ENCODE assay signal across 7 mouse cellular contexts in genomic region chr5:135369787-135370654, GRCm38 (mm10). TPM values are rescaled to one million over a fixed set of nuclear protein-coding genes. Genes with fewer than 3 reads are reported as not detected.
DNase-seq lines count a peak whose midpoint lies in the region; ATAC-seq lines count a peak whose summit lies in the region.

Gene Nsun5 (plus strand): TSS chr5:135369953.

- H3K4me2 ChIP-seq in intestine, embryonic 15.5 days (replicated peaks), result peak within 1 kb of the TSS; percentile 76

- no peaks in the 10 kb centered on the region for H3K9me3 ChIP-seq in intestine, embryonic 15.5 days
- H3K9me3 ChIP-seq in midbrain, embryonic 10.5 days (replicated peaks), result peaks cover 6% of the 10 kb centered on the region; the same call in 1 of the 2 replicates

- under 1% methylated on average over 64 of the region's 64 CpGs for WGBS in intestine, embryonic 15.5 days
- under 1% methylated on average over 64 of the region's 64 CpGs for WGBS in midbrain, embryonic 10.5 days

- H3K27ac ChIP-seq in intestine, embryonic 15.5 days, result peak within 1 kb of the TSS; percentile 77
- peak within 1 kb of the TSS; percentile 86 for H3K27ac ChIP-seq in midbrain, embryonic 10.5 days (replicated peaks)

- peak within 1 kb of the TSS; percentile 97 for H3K4me3 ChIP-seq in intestine, embryonic 15.5 days (replicated peaks)
- peak within 1 kb of the TSS; percentile 92 for H3K4me3 ChIP-seq in midbrain, embryonic 10.5 days

- no peaks in the 10 kb centered on the region for H3K27me3 ChIP-seq in intestine, embryonic 15.5 days (replicated peaks)
- H3K27me3 ChIP-seq in midbrain, embryonic 10.5 days (ENCODE audit: low read depth, poor library complexity, severe bottlenecking), result peaks cover 5% of the 10 kb centered on the region; the same call in 1 of the 2 replicates

- peaks cover 9% of the 10 kb centered on the region for H3K4me1 ChIP-seq in intestine, embryonic 15.5 days (replicated peaks)
- H3K4me1 ChIP-seq in midbrain, embryonic 10.5 days, result peaks cover 18% of the 10 kb centered on the region

- peaks cover 26% of the 10 kb centered on the region for H3K36me3 ChIP-seq in intestine, embryonic 15.5 days
- H3K36me3 ChIP-seq in midbrain, embryonic 10.5 days, result peaks cover 39% of the 10 kb centered on the region

- peak; percentile 88 for ATAC-seq in intestine, embryonic 15.5 days

- intact Hi-C loops in gastrocnemius, postnatal 36 days (cut with DNase I), result loop anchor here (10.0 kb wide), 1 partner anchor 135 kb away; no protein-coding TSS in a partner anchor
- intact Hi-C loops in left cerebral cortex, postnatal 25 days (cut with DNase I), result loop anchor here (2.0 to 5.0 kb wide), 2 partner anchors 25 to 133 kb away; partner anchors contain the start of gene Pom121

- DNase-seq in adrenal gland, adult 18-20 months (ENCODE audit: low spot score in 2 of 2), result peak; percentile 96
- peak; percentile 99 for DNase-seq in embryo, embryonic 11 days
- DNase-seq in gastrocnemius, postnatal 36 days, result peak; percentile 93
- DNase-seq in left cerebral cortex, postnatal 25 days (ENCODE audit: low spot score in 2 of 2), result peak; percentile 89 to 95
- peak; percentile 95 for DNase-seq in midbrain, embryonic 10.5 days (ENCODE audit: low spot score)
- peak; percentile 98 for DNase-seq in right cerebral cortex, postnatal 4 days

- peak within 1 kb of the TSS; percentile 87 for H3K9ac ChIP-seq in intestine, embryonic 15.5 days

RNA-seq across cellular contexts. Expression of gene Nsun5, which starts in this region (rescaled TPM):
- total RNA-seq in adrenal gland, adult 18-20 months (2021), result 10 to 100 TPM; 22.0 to 23.7 TPM
- 1 to 10 TPM; 7.5 to 9.2 TPM for total RNA-seq in gastrocnemius, postnatal 36 days (2021)
- 30.2 and 35.8 TPM in 2 replicates for polyA plus RNA-seq in intestine, embryonic 15.5 days (2015; fragmentation: Nextera tagmentation; extraction: Ambion mirVana)
- 10 to 100 TPM; 15.7 to 18.8 TPM for total RNA-seq in left cerebral cortex, postnatal 25 days (2021)
- polyA plus RNA-seq in midbrain, embryonic 10.5 days (2016; fragmentation: Nextera tagmentation; extraction: Ambion mirVana), result 45.2 and 46.0 TPM in 2 replicates

Comparison
In these comparisons a context has a peak if more than half of its experiments do, and no peak if none do; other contexts are left out.
1. Peak in every context shown above with its lines: DNase-seq, ATAC-seq, H3K4me3 ChIP-seq and H3K27ac ChIP-seq.